Comparison of ENCODE assay signal across 8 mouse cellular contexts in the genomic region with DNA sequence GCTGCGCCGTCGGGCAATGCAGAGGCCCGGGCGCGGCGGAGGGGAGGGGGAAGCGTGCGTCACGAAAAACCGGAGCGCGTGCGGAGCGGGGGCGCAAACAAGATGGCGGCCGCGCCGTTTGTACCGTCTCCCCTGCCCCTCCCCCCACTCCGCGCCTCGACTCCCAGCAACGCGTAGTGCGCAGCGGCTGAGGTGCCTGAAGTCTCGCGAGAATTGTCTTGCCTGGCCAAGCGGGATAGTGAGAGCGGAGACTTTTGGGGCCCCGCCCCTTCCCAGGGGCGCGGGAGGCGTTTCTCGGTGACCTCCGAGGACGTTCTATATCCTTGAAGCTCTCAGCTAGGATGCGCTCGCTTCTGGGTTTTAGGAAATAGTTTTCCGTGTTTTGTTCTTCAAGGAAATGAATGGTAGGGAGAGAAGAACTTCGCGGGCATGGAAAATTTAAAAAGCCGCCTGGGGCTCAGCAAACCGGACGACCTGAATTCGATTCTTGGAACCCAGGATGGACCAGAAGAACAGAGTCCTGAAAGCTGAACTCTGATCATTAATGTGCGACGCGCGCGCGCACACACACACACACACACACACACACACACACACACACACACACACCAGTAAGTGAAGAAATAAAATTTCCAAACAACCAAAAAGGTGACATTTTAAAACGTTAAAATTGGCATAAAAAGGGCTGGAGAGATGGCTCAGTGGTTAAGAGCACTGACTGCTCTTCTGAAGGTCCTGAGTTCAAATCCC. TPM values are rescaled to one million over a fixed set of nuclear protein-coding genes. Genes with fewer than 3 reads are reported as not detected.
DNase-seq lines count a peak whose midpoint lies in the region; ATAC-seq lines count a peak whose summit lies in the region.

No protein-coding gene starts in this region.

- peak overlapping the region; percentile 99 for H3K27ac ChIP-seq in lung, embryonic 16.5 days (ENCODE audit: low read length)

- peak overlapping the region; percentile 99 for H3K9ac ChIP-seq in lung, embryonic 16.5 days (ENCODE audit: low read length)

- no peaks in the 10 kb centered on the region for H3K36me3 ChIP-seq in lung, embryonic 16.5 days (ENCODE audit: control insufficient read depth, insufficient read depth, low read length)

- H3K9me3 ChIP-seq in lung, embryonic 16.5 days (ENCODE audit: control insufficient read depth, low read length) = no peaks in the 10 kb centered on the region

- peak; percentile 94 for DNase-seq in MEL-GATA-1-ER (ENCODE audit: extremely low read depth, low read depth)
- DNase-seq in cerebellum, adult 8-10 months = peak; percentile 98
- DNase-seq in forelimb bud, embryonic 11.5 days (ENCODE audit: low read depth, low spot score) = peak; percentile 99
- peak; percentile 89 for DNase-seq in layer of hippocampus, adult 9-10 months (ENCODE audit: low spot score)
- peak; percentile 86 for DNase-seq in ovary, postnatal 10 days (ENCODE audit: low spot score)
- peak; percentile 99 for DNase-seq in thymus, postnatal 14 days

- no peaks in the 10 kb centered on the region for H3K27me3 ChIP-seq in lung, embryonic 16.5 days (ENCODE audit: control insufficient read depth, insufficient read depth, low read depth, low read length)

- WGBS in lung, embryonic 16.5 days = under 1% methylated on average over 34 of the region's 55 CpGs

- H3K4me3 ChIP-seq in lung, embryonic 16.5 days (ENCODE audit: low read length) = peak overlapping the region; percentile 63

- H3K4me2 ChIP-seq in lung, embryonic 16.5 days (ENCODE audit: low read depth, low read length) = peak overlapping the region; percentile 83

- peak; percentile 93 to 95 for ATAC-seq in hematopoietic stem cell, adult 5-6 weeks (replicated peaks in 1 of 2; ENCODE audit: insufficient read depth in 1 of 2, low FRiP score in 2 of 2, low TSS enrichment in 1 of 2, low read depth in 1 of 2, poor library complexity in 2 of 2, severe bottlenecking in 2 of 2)
- ATAC-seq in lung, embryonic 16.5 days (ENCODE audit: low read depth) = peak; percentile 97

- peaks cover 9% of the 10 kb centered on the region for H3K4me1 ChIP-seq in lung, embryonic 16.5 days (replicated peaks; ENCODE audit: control insufficient read depth, insufficient read depth, low read length)

RNA-seq across cellular contexts. Expression of a gene that starts 5.6 kb away (rescaled TPM):
- total RNA-seq in hematopoietic stem cell, adult 5-6 weeks (2017) = 49.2 and 64.7 TPM in 2 replicates
- polyA plus RNA-seq in lung, embryonic 16.5 days (2015; fragmentation: Nextera tagmentation; extraction: Ambion mirVana) = 93.3 and 96.5 TPM in 2 replicates

RNA-seq across cellular contexts. Expression of a gene that starts 28.9 kb away (rescaled TPM):
- 0.30 and 1.2 TPM in 2 replicates for total RNA-seq in hematopoietic stem cell, adult 5-6 weeks (2017)
- 0.69 and 0.73 TPM in 2 replicates for polyA plus RNA-seq in lung, embryonic 16.5 days (2015; fragmentation: Nextera tagmentation; extraction: Ambion mirVana)

Comparison
In these comparisons a context has a peak if more than half of its experiments do, and no peak if none do; other contexts are left out.
1. Peak in every context shown above with its lines: DNase-seq, ATAC-seq, H3K4me3 ChIP-seq and H3K27ac ChIP-seq.